Mouse (Mus musculus): ENCODE measurements at regions not wholly inside any gene's neighbourhood (a gene's known extent, or its start where the extent isn't known, plus 50 kb on each side); places are given as distances from the start of the nearest gene placed in this dataset.

DNA sequence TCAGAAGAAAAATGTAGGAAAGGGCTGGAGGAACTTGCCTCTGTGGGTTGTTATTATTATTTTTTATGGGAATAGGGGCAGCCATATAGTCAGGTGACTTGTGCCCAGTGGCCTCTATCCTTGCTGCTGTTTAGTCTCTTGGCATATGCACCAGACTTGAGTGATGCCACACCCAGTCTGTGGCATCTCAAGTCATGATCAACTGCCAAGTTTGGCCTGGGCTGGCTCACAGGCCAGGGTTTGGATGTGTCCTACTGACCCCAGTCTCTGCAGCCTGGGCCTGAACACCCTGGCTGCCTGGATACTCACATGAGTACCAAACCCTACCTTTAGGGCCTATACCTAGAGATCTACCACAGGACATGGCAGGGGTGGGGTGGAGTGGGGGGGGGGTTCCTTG lies 133.8 kb downstream of the Cyp26a1 start:
- DNase-seq: no peak
- intact Hi-C loops (cut with DNase I): no loop called here

DNA sequence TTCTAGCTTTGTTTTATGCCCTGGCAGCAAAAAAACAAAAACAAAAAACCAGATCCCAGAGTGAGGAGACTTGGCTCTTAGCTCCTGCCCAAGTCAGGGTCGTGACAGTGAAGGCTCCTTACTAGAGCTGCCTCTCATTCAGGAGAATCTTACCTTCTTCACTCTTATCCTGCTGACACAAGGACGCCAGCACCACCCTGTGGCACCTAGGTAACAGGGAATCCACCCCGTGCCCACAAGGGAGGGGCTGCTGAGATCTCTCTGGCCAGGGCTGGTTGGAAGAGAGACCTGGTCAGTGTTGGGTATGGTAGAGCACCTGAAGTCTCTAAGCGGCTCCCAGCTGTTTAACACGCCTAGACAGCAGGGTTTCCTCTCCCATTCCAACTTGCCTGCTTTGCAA lies 139.3 kb downstream of the Cyp26a1 start:
- no peak for DNase-seq
- intact Hi-C loops (cut with DNase I): no loop called here
